Mouse (Mus musculus) liver, adult 2 months (tissue): Measurements from ENCODE around the gene Fmo6. TPM values are rescaled to one million over a fixed set of nuclear protein-coding genes. Genes with fewer than 3 reads are reported as not detected.
A peak's percentile ranks its signal among the peaks of the same experiment; 100 is the strongest.

Experiments
- DNase-seq: peaks from one replicate; pipeline ENCODE4 v3.0.0-alpha.2; 2011; ENCODE audit warnings: low read depth, low spot score; ENCODE audit errors: extremely low read depth
- H3K27ac ChIP-seq: fragments of 200-500 bp; replicated peaks from 2 replicates; pipeline ENCODE4 v1.5.1; 2012; ENCODE audit warnings: low read depth, mild to moderate bottlenecking, control low read depth, inconsistent platforms, low read length; ENCODE audit not compliant: insufficient read depth
- H3K27me3 ChIP-seq: fragments of 200-500 bp; 2 replicates; pipeline ENCODE4 v1.6.1; 2012; ENCODE audit warnings: mild to moderate bottlenecking, moderate library complexity, low read length, inconsistent platforms; ENCODE audit not compliant: control insufficient read depth, insufficient read depth
- H3K36me3 ChIP-seq: fragments of 200-500 bp; 2 replicates; pipeline ENCODE4 v1.6.1; 2012; ENCODE audit warnings: low read length, inconsistent platforms; ENCODE audit not compliant: control insufficient read depth, insufficient read depth
- H3K4me1 ChIP-seq: fragments of 200-500 bp; 2 replicates; pipeline ENCODE4 v1.6.1; 2011; ENCODE audit warnings: low read length; ENCODE audit not compliant: control insufficient read depth, insufficient read depth
- H3K4me3 ChIP-seq: fragments of 200-500 bp; 2 replicates; pipeline ENCODE4 v1.5.1; 2011; ENCODE audit warnings: low read depth, mild to moderate bottlenecking, control low read depth, low read length, moderate library complexity; ENCODE audit not compliant: insufficient read depth
- H3K79me2 ChIP-seq: fragments of 200-500 bp; 2 replicates; pipeline ENCODE4 v1.6.1; 2012; ENCODE audit warnings: inconsistent platforms, mild to moderate bottlenecking, low read length, moderate library complexity; ENCODE audit not compliant: control insufficient read depth, insufficient read depth
- H3K9ac ChIP-seq: fragments of 200-500 bp; 2 replicates; pipeline ENCODE4 v1.6.1; 2012; ENCODE audit warnings: low read depth, mild to moderate bottlenecking, control low read depth, inconsistent platforms, low read length
- CTCF ChIP-seq: fragments of 200-500 bp; IDR thresholded peaks from 2 replicates; pipeline ENCODE4 v1.5.1; 2011; ENCODE audit warnings: low read depth, low read length, control low read depth
- POLR2A ChIP-seq: fragments of 200-500 bp; IDR thresholded peaks from 2 replicates; pipeline ENCODE4 v1.6.1; 2011; ENCODE audit warnings: low read length, control low read depth; ENCODE audit not compliant: insufficient read depth; ENCODE audit errors: extremely low read depth
- WGBS: fragments of 180-500 bp; shearing (Covaris S2); methylation state at CpG from one replicate; pipeline ENCODE4 v1.1.7; 2018; 5-methylcytosine and 5-hydroxymethylcytosine counted together
- polyA plus RNA-seq: library from polyadenylated mRNA; depleted of rRNA; stranded (reverse); fragments of >200 nt; gene quantifications from 2 replicates; pipeline ENCODE4 v1.2.3, GENCODE M21; 2012
- total RNA-seq: library from RNA; depleted of rRNA; stranded (reverse); fragments of >200 nt; gene quantifications from 2 replicates; pipeline ENCODE4 v1.2.3, GENCODE M21; 2014

Fmo6 gene
- total and polyA plus RNA-seq, 2 experiments: not detected

- H3K9ac ChIP-seq: no peak overlapping the region
These were observed 48.7 kb downstream of the Fmo6 start for GRCm38 (mm10) chr1:162888646-162889045.

GRCm38 (mm10) chr1:162887644-162888043 is 49.7 kb downstream of the Fmo6 start:
- 94% methylated on average over 7 of the region's 7 CpGs for WGBS
- H3K9ac ChIP-seq: no peak overlapping the region
- no peak overlapping the region for H3K27ac ChIP-seq
- TF ChIP-seq POLR2A (no peak), CTCF (no peak)
- 0 out of 2 replicates have a peak, but pooled peaks cover 3% of the 10 kb centered on the region for H3K36me3 ChIP-seq
- no peak overlapping the region for H3K4me3 ChIP-seq
- DNase-seq: no peak
- H3K27me3 ChIP-seq: no peaks in the 10 kb centered on the region
- peaks cover 2% of the 10 kb centered on the region; the same call in 1 of the 2 replicates for H3K4me1 ChIP-seq
- no peaks in the 10 kb centered on the region for H3K79me2 ChIP-seq

More at GRCm38 (mm10) chr1:162888646-162889045, 48.7 kb downstream of the Fmo6 start:
- no peak for DNase-seq
- Histone ChIP-seq H3K79me2 (no peaks in the 10 kb centered on the region), H3K36me3 (0 out of 2 replicates have a peak, but pooled peaks cover 3% of the 10 kb centered on the region), H3K4me3 (no peak overlapping the region), H3K4me1 (peaks cover 2% of the 10 kb centered on the region; the same call in 1 of the 2 replicates), H3K27ac (no peak overlapping the region), H3K27me3 (no peaks in the 10 kb centered on the region)
- 87% methylated on average over 12 of the region's 12 CpGs for WGBS
- TF ChIP-seq CTCF (no peak), POLR2A (no peak)

- Histone ChIP-seq H3K9ac (no peak overlapping the region), H3K27me3 (no peaks in the 10 kb centered on the region), H3K4me3 (no peak overlapping the region), H3K4me1 (no peaks in the 10 kb centered on the region), H3K36me3 (0 out of 2 replicates have a peak, but pooled peaks cover 3% of the 10 kb centered on the region), H3K27ac (no peak overlapping the region), H3K79me2 (no peaks in the 10 kb centered on the region)
- no peak for TF ChIP-seq CTCF
- no peak for TF ChIP-seq POLR2A
- 60% methylated on average over 11 of the region's 11 CpGs for WGBS
- no peak for DNase-seq
These were observed 51.0 kb downstream of the Fmo6 start for GRCm38 (mm10) chr1:162886138-162886816.

GRCm38 (mm10) chr1:162882681-162883080 is 54.6 kb downstream of the Fmo6 start:
- Histone ChIP-seq H3K4me1 (peaks cover 3% of the 10 kb centered on the region; the same call in 1 of the 2 replicates), H3K79me2 (no peaks in the 10 kb centered on the region), H3K4me3 (no peak overlapping the region), H3K36me3 (0 out of 2 replicates have a peak, but pooled peaks cover 2% of the 10 kb centered on the region), H3K27me3 (no peaks in the 10 kb centered on the region), H3K9ac (no peak overlapping the region), H3K27ac (no peak overlapping the region)
- TF ChIP-seq CTCF (no peak), POLR2A (no peak)
- WGBS: 58% methylated on average over 4 of the region's 4 CpGs
- DNase-seq: peak; percentile 25

GRCm38 (mm10) chr1:162879595-162880369 is 57.5 kb downstream of the Fmo6 start:
- peak; percentile 48 for DNase-seq
- Histone ChIP-seq H3K4me1 (peaks cover 3% of the 10 kb centered on the region; the same call in 1 of the 2 replicates), H3K27me3 (no peaks in the 10 kb centered on the region), H3K36me3 (0 out of 2 replicates have a peak, but pooled peaks cover 1% of the 10 kb centered on the region), H3K27ac (no peak overlapping the region), H3K4me3 (no peak overlapping the region), H3K79me2 (no peaks in the 10 kb centered on the region), H3K9ac (no peak overlapping the region)
- 54% methylated on average over 11 of the region's 11 CpGs for WGBS
- TF ChIP-seq POLR2A (no peak), CTCF (peak; percentile 83)
